Mouse (Mus musculus): ENCODE data around the gene Tmbim6.
"Not testable (repeated sequence)": the region's sequence is repeated elsewhere in the genome, so short reads cannot be mapped to it uniquely, and the experiment has no call there.

Gene Tmbim6

DNA sequence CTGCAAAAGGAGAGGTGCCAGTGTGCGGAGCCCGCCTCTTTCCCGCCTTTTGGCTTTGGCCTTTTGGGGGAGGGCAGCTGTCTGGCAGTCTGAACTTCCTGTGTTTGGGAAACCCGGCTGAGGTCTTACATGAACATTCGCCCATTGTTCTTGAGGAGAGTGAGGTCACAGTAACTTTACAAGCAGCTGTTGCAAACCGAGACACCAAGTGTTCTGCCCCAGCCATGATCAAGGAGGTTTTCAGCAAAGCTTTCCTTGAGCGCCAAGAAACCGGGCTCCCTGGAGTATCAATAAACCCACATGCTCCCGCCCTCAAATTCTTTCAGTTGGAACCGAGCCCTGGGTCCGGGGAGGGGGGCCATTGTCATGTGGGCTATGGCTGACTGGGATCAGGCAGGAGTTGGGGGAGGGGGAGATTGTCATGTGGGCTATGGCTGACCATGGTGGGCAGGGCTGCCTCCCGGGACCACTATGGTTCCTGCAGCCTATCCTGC lies 27.9 kb downstream of the Tmbim6 start:
- DNase-seq = peak; percentile 38

DNA sequence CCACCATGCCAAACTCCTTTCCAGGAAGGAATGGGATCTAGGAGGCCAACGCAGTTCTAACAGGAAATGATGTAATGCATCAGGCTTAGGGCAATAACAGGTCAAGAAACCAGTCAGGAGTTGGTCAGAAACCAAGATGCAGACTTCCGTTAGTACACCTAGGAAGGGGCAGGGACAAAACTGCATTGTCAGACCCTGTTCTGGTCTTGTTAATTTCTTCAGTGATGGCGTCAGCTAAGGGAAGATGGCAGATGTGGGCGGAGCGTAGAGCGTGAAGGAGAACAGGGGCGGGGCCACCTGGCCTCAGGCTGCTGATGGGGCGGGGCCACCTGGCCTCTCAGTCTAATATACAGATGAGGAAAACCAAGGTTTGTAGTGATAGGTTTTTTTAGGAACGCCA lies 28.5 kb downstream of the Tmbim6 start:
- no peak for DNase-seq

DNA sequence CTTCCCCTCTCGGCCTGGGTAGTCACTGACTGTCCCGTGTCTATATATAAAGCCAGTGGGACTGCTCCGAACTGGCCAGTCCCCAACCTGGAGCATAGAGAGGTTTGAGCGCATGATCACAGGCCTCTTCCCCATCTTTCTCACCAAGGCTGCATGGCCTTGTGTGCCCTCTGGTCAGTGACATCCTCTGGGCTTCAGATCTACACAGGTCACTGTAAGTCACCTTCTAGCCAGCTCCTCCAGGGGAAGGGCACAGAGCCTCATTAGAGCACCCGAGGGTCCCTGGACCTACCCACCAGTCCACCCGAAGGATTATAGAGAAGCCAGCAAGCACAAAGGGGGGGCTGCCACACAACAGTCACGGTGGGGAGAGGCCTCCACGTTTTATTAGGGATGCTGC lies 29.0 kb downstream of the Tmbim6 start:
- no peak for DNase-seq

DNA sequence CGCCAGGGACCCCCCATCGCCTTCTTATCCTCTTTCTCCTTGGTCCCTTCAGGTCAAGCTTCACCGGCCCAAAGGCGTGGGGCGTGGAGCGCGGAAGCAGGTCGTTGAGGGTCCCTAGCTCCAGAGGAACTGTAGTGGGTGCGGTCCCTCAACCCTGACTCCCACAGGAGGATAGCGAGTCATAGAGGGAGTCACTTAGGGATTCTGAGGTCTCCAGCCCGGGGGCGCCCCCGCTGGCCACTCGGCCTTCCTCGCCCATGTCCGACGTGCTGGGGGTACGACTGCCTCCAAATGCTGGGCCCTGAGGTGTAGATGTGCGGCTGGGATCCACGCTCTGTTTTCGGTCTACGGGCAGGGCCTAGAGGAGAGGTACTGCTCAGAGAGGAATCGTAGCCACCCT lies 29.9 kb downstream of the Tmbim6 start:
- DNase-seq = no peak

DNA sequence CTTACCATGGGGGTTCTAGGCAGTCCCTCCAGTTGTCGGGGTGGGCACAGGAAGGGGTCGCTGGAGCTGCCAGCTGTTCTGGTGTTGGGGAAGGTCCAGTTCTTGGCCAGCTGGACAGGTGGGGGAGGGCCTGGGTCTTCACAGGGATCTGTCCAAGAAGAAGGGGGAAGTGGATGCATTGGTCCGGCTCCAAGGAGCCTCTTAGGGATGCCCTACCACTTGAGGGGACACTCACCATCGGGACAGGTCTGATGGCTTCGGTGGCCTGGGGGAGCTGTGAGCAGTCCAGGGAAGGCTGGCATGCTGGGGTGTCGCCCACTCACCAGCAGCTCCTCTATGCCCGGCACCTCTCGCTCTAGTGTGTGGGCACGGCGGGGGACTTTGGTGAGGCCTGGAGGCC lies 30.4 kb downstream of the Tmbim6 start:
- no peak for DNase-seq

DNA sequence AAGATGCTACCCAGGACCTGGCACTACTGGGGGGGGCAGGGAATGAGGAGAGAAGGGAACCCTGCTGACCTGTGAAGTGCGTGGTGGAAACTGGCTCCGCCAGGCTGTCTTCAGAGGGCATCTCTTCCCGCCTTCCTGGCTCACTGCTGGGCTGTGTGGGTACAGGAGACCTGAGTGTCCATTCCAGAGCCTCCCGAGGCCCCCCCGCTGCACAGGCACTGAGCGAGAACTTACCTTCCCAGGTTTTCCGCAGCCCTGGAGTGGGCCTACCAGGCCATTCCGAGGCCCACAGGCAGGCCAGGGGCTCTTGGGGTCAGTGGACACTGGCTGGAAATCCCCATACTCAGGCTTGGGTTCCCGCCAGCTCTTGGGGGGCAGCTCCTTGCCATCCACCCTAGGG lies 31.2 kb downstream of the Tmbim6 start:
- DNase-seq = no peak

DNA sequence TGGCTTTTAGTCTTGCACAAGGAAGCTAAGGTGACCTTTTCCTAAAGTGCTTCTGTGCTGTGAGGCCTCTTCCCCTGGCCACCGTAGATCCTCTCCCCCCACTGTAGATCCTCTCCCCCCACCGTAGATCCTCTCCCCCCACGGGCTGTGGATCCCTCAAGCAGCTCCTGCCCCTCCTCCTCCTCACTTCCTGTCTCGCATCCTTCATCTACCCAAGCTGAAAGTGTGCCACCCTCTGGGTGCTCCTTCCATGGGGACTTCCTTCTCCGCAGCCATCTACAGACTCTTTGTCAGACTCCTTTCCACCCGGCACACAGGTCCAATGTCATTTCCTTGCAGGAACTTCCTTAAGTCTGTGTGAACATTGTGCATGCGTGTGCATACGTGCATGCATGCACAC lies 37.7 kb downstream of the Tmbim6 start:
- DNase-seq = no peak

DNA sequence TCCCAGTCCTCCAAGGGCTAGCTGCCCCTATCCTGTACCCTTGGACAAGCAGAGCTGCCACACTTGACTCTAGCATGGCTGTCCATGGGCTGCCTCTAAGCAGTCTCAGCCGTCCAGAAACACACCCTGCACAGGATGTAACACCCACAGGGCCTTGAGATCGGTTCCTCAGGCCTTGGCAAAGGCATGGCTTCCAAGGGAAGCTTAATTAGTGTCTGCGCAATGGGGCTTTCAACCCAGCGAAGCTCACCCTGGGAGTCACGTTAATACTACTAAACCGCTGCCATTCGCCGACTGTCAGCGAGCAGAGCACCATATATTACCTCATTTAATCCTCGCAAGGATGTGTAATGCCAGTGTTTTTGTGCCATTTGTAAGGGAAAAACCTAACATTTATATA lies 38.4 kb downstream of the Tmbim6 start:
- no peak for DNase-seq

DNA sequence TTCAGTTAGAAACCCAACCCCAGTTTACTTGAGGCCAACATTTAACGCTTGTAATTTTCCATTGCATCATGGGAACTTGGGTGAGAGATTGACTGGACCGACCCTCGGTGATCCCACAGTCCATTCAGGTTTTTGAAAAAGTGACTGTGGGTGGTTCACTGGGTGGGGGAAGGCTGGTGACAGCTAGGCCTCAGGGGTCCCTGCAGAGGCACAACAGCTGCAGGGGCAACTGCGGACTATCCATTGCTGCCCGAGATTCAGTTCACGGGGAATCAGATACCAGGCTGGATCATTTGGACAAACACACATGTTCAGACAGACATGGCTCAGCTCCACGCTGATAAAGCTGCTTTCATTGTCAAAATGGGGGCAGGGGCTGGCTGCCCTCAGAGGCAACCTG lies 38.8 kb downstream of the Tmbim6 start:
- no peak for DNase-seq

DNA sequence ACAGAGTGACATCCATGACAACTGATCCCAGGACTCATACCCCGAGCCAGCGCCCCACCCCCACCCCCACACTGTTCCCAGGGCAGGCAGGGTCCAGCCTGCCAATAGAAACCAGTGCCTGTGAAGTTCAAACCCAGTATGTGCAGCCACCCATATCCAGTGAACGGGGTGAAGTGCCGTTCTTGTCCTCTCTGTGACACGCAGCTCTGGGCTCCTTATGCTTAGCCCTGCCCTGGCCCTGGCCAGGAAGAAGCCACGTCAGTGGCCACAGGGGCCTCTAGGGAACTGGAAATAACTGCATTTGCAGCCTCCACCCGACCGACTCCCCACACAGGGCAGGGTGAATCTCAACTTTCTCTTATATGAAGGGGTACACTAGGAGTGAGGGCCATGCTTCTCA lies 39.3 kb downstream of the Tmbim6 start:
- no peak for DNase-seq

DNA sequence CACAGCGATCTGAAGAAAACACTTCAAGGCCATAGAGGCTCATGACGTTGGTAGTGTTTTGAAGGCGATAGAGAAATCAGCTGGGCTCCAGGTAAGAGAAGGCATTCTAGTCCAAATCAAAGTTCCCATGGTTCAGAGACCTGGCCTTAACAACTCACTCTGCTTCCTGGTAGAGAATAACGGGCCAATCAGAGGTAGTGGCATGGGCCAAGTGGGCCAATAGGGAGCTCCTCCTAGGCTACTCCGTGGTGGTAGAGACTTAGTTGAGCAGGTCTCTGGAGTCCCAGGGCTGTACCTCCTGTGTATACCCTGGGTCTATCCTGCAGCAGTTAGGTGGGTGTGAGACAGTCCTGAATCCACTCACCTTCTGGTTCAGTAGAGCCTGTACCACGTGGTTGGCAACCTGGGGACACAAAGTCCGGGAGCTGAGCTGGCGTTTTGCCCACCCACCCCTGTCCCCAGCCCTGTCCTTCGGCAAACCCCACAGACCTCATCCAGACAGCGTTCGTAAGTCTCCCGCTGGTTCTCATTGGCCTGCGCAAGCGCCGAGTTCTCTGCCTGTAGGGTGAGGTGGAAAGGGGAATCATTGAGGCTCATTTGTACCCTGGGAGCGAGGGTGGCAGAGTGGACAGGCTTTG lies 40.5 kb downstream of the Tmbim6 start:
- no peak for DNase-seq

DNA sequence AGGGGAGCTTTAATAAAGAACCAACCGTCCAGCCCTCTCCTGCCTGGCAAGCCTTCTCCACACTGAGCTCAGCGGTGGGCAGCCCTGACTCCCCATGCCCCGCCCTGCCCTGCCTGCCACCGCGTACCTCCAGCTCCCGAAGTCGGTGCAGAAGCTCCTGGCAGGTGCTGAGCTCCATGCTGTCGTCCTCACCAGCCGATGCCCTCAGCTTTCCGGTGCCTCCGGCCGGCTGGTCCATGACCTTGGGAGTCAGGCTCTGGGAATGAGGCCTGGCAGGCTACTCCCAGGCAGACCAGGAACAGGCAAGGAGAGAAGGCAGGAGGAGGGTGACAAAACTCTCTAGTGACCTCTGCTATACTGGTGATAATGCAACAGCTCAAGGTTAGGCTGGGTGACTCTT lies 41.2 kb downstream of the Tmbim6 start:
- no peak for DNase-seq

DNA sequence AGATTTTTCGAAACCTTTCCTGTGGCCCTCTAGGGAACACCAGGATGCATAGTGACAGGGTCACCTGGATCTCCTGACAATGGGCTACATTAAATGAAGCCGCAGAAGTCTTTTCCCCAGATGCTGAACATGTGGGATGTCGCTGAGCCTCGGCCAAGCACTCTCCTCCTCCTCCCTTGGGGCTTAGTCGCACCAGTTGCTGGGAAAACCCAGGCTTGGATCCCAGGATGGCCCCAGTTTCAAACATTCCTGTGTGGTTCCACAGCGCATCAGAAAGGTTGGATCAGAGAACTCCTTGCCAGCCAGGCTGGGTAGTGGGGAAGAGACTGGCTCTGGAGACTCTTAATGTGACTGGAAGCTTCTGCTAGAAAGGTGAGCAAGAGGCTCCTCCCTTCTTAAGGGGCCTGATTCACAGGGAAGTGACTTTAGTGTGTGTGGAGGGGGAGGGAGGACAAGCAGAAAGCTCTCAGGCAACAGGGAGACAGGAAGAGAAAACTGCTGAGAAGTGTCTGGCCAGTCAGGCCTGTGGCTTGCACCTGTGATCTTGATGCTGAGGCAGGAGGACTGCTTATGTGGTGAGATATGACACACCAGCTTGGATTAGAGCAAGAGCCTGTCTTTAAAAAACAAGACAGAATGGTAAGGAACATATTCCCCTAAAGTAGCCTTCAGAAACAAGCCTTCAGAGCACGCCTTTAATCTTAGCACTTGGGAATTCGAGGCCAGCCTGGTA lies 46.5 kb downstream of the Tmbim6 start:
- DNase-seq = no peak

DNA sequence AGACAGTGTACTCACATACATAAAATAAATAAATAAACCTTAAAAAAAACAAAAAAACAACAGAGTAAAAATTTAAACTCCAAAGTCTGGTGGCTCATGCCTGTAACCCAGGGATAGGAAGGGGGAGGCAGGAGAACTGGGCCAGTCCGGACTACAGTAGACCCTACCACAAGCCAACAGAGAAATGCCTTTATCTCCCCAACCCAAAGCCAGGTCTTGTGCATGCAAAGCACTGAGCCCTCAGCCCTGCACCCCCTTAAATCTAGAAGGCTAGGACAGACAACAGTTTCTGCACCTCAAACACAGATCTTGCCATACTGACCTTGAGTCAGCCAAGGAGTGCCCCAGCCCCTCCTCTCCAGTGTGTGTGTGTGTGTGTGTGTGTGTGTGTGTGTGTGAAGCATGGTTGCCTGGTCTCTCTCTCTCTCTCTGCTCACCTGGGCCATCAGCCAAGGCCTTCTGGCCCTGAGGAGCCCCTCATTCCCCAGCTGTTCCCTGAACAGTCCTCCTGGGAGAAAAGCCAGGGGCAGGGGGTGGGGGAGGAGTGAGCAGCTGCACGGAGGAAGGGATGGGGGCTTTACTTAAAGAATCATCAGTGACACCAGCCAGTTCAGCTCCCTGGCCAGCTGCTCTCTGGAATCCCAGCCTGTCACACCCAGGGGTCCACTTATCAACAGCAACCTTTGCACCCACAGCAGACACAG lies 47.6 kb downstream of the Tmbim6 start:
- no peak for DNase-seq

DNA sequence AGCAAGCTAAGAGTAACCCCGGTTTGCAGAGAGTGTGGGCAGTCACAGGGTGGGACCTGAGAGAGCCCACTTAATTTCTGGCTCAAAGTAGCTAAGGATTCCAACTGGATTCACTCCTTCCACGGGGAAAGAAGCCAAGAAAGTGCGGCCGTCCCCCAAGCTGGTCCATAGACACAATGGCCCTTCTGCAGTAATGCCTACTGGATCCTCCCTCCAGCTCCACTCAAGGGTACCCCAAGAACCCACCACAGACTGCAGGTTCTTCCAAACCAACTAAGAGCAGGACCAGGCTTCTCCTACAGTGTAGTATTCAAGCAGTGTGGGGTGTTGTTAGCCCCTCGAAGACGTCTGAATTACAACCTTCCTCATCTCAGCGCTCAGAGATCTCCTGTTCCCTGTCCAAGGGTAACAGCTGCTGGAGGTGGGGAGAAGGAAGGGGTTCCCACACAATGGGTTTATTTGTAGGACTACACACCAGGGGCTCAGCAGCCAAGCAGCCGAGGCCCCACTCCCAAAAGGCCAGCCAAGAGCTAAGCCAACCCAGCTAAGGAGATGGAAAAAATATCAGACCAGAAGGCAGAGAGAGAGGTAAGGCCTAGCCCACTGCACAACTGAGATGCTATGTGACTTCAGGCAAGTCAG lies 48.3 kb downstream of the Tmbim6 start:
- no peak for DNase-seq

DNA sequence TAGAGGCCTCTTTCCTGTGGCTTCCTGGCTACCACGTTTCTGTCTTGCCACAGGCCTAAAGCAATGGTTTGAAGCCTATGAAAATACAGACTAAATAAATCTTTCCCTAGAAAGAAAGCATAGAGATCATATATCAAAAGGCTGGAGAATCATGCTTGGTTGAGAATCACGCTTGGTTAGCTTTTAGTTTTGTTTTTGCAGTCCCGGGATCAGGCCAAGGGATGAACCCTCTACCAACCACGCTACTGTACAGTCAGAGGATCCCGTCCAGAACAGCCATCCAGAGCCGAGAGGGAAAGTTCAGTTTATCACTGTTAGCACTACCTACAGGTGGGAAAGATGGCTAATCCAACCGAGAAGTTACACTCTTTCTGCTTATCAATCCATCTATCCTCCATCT lies 49.7 kb downstream of the Tmbim6 start:
- DNase-seq = no peak

DNA sequence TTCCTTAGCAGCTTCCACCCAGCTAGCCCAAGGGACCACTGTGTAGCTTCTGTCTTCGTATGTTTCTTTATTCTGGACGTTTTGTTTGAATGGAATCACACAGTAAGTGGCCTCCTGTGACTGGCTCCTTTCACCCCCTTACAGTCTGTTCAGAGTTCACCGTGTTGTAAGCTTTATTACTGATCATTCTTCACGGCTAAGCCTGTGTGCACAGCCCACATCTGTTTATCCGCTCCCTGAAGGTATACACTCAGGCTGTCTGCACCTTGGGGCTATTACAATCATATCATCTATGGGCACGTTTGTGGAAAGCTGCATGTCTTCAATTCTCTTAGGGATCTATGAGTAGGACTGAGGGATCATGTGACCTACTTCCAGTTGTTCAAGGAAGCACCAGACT lies 52.9 kb downstream of the Tmbim6 start:
- DNase-seq = no peak

DNA sequence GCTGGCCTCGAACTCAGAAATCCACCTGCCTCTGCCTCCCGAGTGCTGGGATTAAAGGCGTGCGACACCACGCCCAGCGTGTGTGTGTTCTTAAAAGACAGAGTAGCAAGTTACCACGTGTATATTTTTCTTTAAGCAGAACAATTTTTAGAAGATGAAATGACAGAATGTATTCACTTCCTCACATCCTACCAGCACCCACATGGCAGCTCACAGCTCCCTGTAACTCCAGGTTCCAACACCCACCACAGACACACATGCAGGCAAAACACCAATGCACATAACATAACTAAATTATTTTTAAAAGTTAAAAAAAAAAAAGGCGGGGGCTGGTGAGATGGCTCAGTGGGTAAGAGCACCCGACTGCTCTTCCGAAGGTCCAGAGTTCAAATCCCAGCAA lies 53.5 kb downstream of the Tmbim6 start:
- DNase-seq = not testable (repeated sequence)

DNA sequence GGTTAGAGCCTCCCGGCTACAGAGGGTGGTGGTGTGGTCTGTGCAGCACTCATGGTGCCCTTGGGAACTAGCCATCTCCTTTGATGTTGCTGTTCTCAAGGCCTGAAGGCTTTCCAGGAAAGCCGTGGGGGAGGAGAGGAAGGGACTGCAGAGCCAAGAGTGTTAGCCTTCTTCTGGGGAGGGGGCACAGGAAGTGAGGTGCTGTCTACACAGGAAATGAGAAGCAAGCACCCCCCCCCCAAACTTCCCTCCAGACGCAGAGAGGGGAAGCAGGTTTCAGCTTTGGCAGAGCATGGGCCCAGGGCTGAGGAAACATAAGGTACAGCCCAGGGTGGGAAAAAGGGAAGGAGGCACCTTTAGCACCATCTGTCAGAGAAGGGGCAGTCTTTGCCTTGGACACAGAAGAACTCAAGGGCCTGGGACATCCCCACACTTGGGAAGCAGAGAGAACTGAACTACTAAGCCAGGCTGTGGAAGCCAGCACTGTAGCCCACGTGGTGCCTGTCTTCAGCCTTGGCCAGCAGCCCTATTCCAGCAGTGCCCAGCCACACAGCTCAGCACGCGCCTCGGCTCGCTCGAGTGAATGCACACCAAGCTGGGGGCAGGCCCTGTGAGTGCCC lies 56.6 kb downstream of the Tmbim6 start:
- peak; percentile 57 for DNase-seq

DNA sequence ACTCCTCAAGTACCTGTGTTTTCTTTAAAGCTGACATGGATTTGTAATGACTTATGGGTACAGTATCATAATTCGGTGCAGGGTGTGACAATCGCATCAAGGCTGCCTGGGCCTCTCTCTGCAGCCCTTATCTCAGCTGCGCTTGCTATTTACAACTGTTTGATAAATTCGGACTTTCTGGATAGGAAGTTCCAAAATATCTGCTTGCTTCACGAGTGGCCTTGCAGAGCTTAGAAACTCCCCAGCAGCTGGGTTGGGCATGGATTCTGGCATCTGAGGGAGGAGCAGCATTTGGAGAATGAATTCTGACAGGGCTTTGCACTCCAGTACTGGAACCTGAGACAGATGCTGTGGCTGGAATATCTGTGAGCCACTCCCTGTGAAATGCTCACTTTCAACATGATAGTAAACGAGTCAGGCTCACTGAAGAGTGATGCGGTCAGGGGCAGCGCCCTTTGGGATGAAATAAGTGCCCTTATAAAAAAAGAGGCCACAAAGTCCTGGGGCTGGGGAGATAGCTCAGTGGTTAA lies 57.1 kb downstream of the Tmbim6 start:
- no peak for DNase-seq

DNA sequence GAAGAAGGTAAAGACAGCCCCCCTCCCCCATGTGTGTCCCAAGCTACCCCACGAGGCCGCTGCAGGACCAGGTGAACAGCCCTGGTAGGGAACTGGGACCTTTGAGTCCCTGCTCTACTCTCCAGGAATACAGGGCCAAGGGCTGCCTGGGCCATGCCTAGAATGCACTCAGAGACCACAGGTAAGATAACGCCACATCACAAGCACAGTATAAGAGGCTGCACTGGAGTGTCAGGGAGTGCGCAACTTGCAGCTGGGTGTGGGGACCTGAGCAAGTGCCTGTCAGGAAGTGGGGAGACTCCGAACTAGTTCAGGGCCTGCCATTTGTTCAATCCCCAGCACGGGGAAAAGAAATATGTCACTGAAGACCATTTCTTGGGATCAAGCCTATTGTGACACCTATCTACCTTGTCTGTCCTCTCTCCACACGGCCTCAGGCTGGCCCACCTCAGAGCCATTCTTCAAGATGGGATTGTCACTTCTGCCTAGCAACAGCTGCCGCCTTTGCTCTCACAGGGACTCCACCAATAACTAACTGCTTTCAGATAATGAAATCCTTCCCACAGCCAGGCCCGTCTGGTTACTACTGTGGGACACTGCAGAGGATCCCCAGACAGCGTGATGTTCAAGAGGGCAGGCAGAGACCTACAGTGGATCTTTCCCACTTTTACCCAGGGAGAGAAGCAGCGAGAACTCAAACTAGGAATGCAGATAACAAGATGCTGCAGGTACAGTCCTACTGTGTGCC lies 60.6 kb downstream of the Tmbim6 start:
- no peak for DNase-seq
